Mouse (Mus musculus) midbrain, embryonic 13.5 days (tissue): ENCODE results near the gene Tma7. TPM values are rescaled to one million over a fixed set of nuclear protein-coding genes. Genes with fewer than 3 reads are reported as not detected.

Experiments used
- ATAC-seq: fragments of 200-750 bp; cut with Nextera tagmentation; 2 replicates; pipeline ENCODE4 v1.8.0; 2017; ENCODE audit warnings: mild to moderate bottlenecking, moderate TSS enrichment, moderate library complexity
- H3K27ac ChIP-seq: fragments of 300-500 bp; sonication (generic); 2 replicates; pipeline ENCODE4 v1.5.1; 2015; ENCODE audit warnings: inconsistent platforms, mild to moderate bottlenecking, moderate library complexity
- H3K27me3 ChIP-seq: fragments of 300-500 bp; sonication (generic); 2 replicates; pipeline ENCODE4 v1.6.1; 2015; ENCODE audit warnings: mild to moderate bottlenecking, inconsistent platforms
- H3K36me3 ChIP-seq: fragments of 300-500 bp; sonication (generic); 2 replicates; pipeline ENCODE4 v1.6.1; 2015; ENCODE audit warnings: mild to moderate bottlenecking, inconsistent platforms
- H3K4me1 ChIP-seq: fragments of 300-500 bp; sonication (generic); replicated peaks from 2 replicates; pipeline ENCODE4 v1.6.1; 2015; ENCODE audit warnings: inconsistent platforms
- H3K4me2 ChIP-seq: fragments of 300-500 bp; sonication (generic); replicated peaks from 2 replicates; pipeline ENCODE4 v1.6.1; 2015; ENCODE audit warnings: moderate library complexity, mild to moderate bottlenecking, inconsistent platforms
- H3K4me3 ChIP-seq: fragments of 300-500 bp; sonication (generic); replicated peaks from 2 replicates; pipeline ENCODE4 v1.5.1; 2015; ENCODE audit warnings: mild to moderate bottlenecking, inconsistent platforms
- H3K9ac ChIP-seq: fragments of 300-500 bp; sonication (generic); replicated peaks from 2 replicates; pipeline ENCODE4 v1.6.1; 2015; ENCODE audit warnings: mild to moderate bottlenecking, inconsistent platforms
- H3K9me3 ChIP-seq: fragments of 300-500 bp; sonication (generic); 2 replicates; pipeline ENCODE4 v1.6.1; 2016; ENCODE audit warnings: mild to moderate bottlenecking, inconsistent platforms
- WGBS: fragments of 180-500 bp; shearing (Covaris S2); methylation state at CpG from one replicate; pipeline ENCODE4 v1.1.7; 2015; 5-methylcytosine and 5-hydroxymethylcytosine counted together
- polyA plus RNA-seq: library from polyadenylated mRNA; unstranded; fragments of >200 nt; fragmentation: Nextera tagmentation; extraction: Ambion mirVana; gene quantifications from 2 replicates; pipeline ENCODE4 v1.2.1, GENCODE M21; 2015

The Tma7 gene
- polyA plus RNA-seq, result 724 and 757 TPM in 2 replicates

GRCm38 (mm10) chr9:109082124-109082800, at the start of gene Tma7, which contains the start of gene Ccdc51:
Tma7 (minus strand) TSS chr9:109082587.
Ccdc51 (plus strand) TSS chr9:109082493.
- Histone ChIP-seq H3K4me3 (peak within 1 kb of the TSS; percentile 82), H3K4me1 (peaks cover 28% of the 10 kb centered on the region), H3K27ac (peak within 1 kb of the TSS; percentile 67), H3K36me3 (peaks cover 27% of the 10 kb centered on the region), H3K4me2 (peak within 1 kb of the TSS; percentile 98), H3K27me3 (no peaks in the 10 kb centered on the region), H3K9ac (peak within 1 kb of the TSS; percentile 88), H3K9me3 (no peaks in the 10 kb centered on the region)
- ATAC-seq, result peak; percentile 98
- under 1% methylated on average over 37 of the region's 37 CpGs for WGBS

DNA sequence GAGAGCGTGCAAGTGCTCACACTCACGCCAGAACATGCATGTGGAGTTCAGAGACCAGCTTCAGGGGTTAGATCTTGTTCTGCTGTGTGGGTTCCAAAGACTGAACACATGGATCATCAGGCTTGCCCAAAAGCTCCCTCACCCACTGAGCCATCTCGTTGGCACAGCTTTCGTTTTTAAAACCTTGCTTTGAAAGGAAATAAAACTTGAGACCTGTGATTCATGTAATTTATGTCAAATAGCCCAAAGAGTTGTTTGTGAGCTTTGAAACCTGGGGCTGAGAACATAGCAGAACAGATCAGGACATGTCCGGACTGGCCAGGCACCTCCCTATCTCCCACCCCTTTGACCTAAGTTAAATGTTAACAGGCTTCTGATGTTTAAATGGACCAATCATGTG, 47.7 kb upstream of the Tma7 start:
- ATAC-seq, result no peak
- no peaks in the 10 kb centered on the region for H3K27me3 ChIP-seq
- H3K4me1 ChIP-seq, result no peaks in the 10 kb centered on the region
- no peak overlapping the region for H3K9ac ChIP-seq
- no peaks in the 10 kb centered on the region for H3K36me3 ChIP-seq
- H3K9me3 ChIP-seq, result no peaks in the 10 kb centered on the region
- 90% methylated on average over 5 of the region's 5 CpGs for WGBS
- H3K27ac ChIP-seq, result no peak overlapping the region
- no peak overlapping the region for H3K4me2 ChIP-seq
- no peak overlapping the region for H3K4me3 ChIP-seq

- WGBS, result 65% methylated on average over 3 of the region's 3 CpGs
- Histone ChIP-seq H3K27ac (no peak overlapping the region), H3K4me2 (no peak overlapping the region), H3K36me3 (no peaks in the 10 kb centered on the region), H3K4me3 (no peak overlapping the region), H3K9me3 (no peaks in the 10 kb centered on the region), H3K4me1 (no peaks in the 10 kb centered on the region), H3K27me3 (no peaks in the 10 kb centered on the region), H3K9ac (no peak overlapping the region)
- ATAC-seq, result no peak
Measured at GRCm38 (mm10) chr9:109128211-109128610, 45.8 kb upstream of the Tma7 start.

DNA sequence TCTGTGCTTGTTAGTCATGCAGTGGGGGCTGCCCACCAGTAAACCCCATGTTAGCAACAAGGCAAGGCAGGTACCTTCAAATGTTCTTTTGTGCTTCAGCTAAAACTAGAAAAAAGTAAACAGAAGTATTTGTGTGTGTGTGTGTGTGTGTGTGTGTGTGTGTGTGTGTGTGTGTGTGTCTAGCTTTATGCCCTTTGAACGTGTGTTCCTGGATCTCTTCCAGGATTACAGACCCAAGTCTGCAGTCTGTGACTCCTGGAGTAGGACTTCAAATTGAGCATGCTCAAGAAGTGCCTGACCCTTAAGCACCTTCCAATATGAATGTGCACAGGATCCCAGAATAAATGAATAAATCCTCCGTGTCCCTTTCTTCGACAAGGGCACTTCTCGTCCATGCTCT, 44.7 kb upstream of the Tma7 start:
- H3K4me1 ChIP-seq, result no peaks in the 10 kb centered on the region
- WGBS, result 81% methylated on average over 4 of the region's 4 CpGs
- no peaks in the 10 kb centered on the region for H3K27me3 ChIP-seq
- no peak overlapping the region for H3K4me3 ChIP-seq
- no peak overlapping the region for H3K4me2 ChIP-seq
- H3K27ac ChIP-seq, result no peak overlapping the region
- H3K36me3 ChIP-seq, result no peaks in the 10 kb centered on the region
- no peak for ATAC-seq
- H3K9me3 ChIP-seq, result no peaks in the 10 kb centered on the region
- H3K9ac ChIP-seq, result no peak overlapping the region

DNA sequence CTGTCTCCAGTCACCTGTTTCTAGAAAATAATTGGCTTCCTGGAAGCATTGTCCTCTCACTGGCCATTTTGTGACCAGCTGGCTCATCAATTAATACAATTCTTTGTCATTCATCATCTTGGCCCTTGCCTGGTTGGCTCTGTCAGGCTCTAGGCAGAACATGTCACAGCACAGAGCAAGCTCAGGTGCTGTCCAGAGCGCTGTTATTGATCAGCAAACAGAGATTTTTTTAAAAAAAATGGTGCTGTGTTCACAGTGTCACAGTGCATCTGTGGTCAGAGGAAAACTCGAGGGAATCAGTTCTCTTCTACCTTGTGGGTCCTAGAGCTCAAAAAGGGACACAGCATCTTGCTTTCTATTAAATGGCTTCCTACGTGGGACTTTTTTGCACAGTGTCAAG, 43.1 kb upstream of the Tma7 start:
- no peaks in the 10 kb centered on the region for H3K36me3 ChIP-seq
- H3K4me1 ChIP-seq, result no peaks in the 10 kb centered on the region
- no peak overlapping the region for H3K9ac ChIP-seq
- ATAC-seq, result no peak
- no peaks in the 10 kb centered on the region for H3K9me3 ChIP-seq
- H3K4me2 ChIP-seq, result no peak overlapping the region
- H3K27me3 ChIP-seq, result no peaks in the 10 kb centered on the region
- WGBS, result 75% methylated on average over 3 of the region's 3 CpGs
- no peak overlapping the region for H3K27ac ChIP-seq
- no peak overlapping the region for H3K4me3 ChIP-seq

GRCm38 (mm10) chr9:109125043-109125442, 42.7 kb upstream of the Tma7 start:
- Histone ChIP-seq H3K27ac (no peak overlapping the region), H3K27me3 (no peaks in the 10 kb centered on the region), H3K36me3 (no peaks in the 10 kb centered on the region; the same call in 1 of the 2 replicates), H3K9ac (no peak overlapping the region), H3K9me3 (no peaks in the 10 kb centered on the region), H3K4me3 (no peak overlapping the region), H3K4me1 (no peaks in the 10 kb centered on the region), H3K4me2 (no peak overlapping the region)
- 83% methylated on average over 2 of the region's 2 CpGs for WGBS
- ATAC-seq, result no peak

DNA sequence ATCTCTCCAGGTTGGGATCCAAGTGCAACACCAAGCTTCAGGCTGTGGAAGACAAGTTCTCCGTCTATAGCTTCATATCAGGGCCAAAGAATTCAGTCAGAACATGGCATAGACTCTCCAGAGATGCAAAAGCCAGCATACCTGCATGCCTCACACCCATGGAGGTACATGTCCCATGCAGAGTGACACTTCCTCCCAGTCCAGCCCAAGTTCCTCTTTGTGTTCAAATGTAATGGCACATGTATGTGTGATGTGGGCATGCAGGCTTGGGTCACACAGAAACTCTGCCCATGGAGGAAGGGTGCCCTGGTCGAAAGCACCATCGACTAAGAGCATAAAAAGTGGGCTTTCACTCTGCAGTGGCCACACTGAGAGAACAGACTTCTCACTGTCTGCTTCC, 41.8 kb upstream of the Tma7 start:
- H3K4me2 ChIP-seq, result no peak overlapping the region
- no peaks in the 10 kb centered on the region for H3K4me1 ChIP-seq
- peaks cover 9% of the 10 kb centered on the region for H3K36me3 ChIP-seq
- no peak overlapping the region for H3K4me3 ChIP-seq
- no peak overlapping the region for H3K9ac ChIP-seq
- WGBS, result 91% methylated on average over 3 of the region's 3 CpGs
- ATAC-seq, result no peak
- H3K27ac ChIP-seq, result no peak overlapping the region
- H3K27me3 ChIP-seq, result no peaks in the 10 kb centered on the region
- no peaks in the 10 kb centered on the region for H3K9me3 ChIP-seq

DNA sequence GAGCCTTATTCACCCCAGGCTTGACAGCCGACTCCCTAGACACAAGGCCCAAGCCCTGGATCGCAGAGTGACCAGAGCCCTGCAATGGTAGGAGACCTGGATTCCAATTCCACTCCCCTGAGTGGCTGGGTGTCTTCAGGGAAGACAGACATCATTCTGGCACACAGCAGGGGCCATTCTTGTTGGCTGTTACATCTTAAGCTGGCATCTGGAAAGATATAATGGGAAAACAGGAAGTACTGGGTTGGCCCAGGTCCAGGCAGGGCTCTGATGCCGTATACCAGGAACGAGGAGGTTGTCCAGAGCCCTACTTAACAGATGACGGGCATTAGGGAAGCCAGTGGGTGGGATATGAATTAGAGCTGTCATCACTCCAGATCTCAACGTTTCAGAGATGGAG, 40.9 kb upstream of the Tma7 start:
- Histone ChIP-seq H3K4me3 (no peak overlapping the region), H3K9ac (no peak overlapping the region), H3K9me3 (no peaks in the 10 kb centered on the region), H3K4me1 (no peaks in the 10 kb centered on the region), H3K36me3 (peaks cover 18% of the 10 kb centered on the region), H3K27me3 (no peaks in the 10 kb centered on the region), H3K27ac (no peak overlapping the region), H3K4me2 (no peak overlapping the region)
- no peak for ATAC-seq
- WGBS, result 68% methylated on average over 6 of the region's 6 CpGs

- peak; percentile 31 for ATAC-seq
- Histone ChIP-seq H3K4me3 (no peak overlapping the region), H3K9ac (no peak overlapping the region), H3K4me1 (no peaks in the 10 kb centered on the region), H3K27ac (no peak overlapping the region), H3K4me2 (no peak overlapping the region), H3K36me3 (peaks cover 24% of the 10 kb centered on the region), H3K9me3 (no peaks in the 10 kb centered on the region), H3K27me3 (no peaks in the 10 kb centered on the region)
- 43% methylated on average over 2 of the region's 2 CpGs for WGBS
Measured at GRCm38 (mm10) chr9:109122553-109123085, 40.2 kb upstream of the Tma7 start.

- Histone ChIP-seq H3K27ac (no peak overlapping the region), H3K4me3 (no peak overlapping the region), H3K27me3 (no peaks in the 10 kb centered on the region), H3K9me3 (no peaks in the 10 kb centered on the region), H3K4me2 (no peak overlapping the region), H3K4me1 (no peaks in the 10 kb centered on the region), H3K9ac (no peak overlapping the region), H3K36me3 (peaks cover 41% of the 10 kb centered on the region)
- WGBS, result 88% methylated on average over 6 of the region's 6 CpGs
- no peak for ATAC-seq
Measured at GRCm38 (mm10) chr9:109120956-109121355, 38.6 kb upstream of the Tma7 start.

GRCm38 (mm10) chr9:109119571-109119970, 37.2 kb upstream of the Tma7 start:
- Histone ChIP-seq H3K27ac (no peak overlapping the region), H3K4me2 (no peak overlapping the region), H3K9ac (no peak overlapping the region), H3K4me3 (no peak overlapping the region), H3K9me3 (no peaks in the 10 kb centered on the region), H3K27me3 (no peaks in the 10 kb centered on the region), H3K36me3 (peaks cover 55% of the 10 kb centered on the region), H3K4me1 (no peaks in the 10 kb centered on the region)
- no peak for ATAC-seq
- 91% methylated on average over 9 of the region's 9 CpGs for WGBS

DNA sequence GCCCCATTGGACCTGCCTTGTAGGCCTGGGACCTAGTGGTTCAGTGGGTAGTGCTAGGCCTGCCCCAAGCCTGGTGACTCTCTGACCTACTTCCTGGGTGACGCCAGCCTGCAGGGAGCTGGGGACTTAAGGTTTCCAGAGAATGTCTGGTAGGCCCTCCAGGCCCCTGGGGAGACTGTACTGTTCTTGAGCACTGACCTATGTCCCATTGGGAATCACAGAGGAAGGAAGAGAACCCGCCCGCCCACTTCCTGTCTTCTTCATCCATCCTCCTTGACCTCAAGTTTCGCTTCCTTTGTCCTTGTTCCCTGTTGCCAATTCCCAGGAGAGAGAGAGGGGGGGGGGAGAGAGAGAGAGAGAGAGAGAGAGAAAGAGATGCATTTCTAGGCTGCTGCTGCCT, 35.7 kb upstream of the Tma7 start:
- Histone ChIP-seq H3K27ac (no peak overlapping the region), H3K9ac (no peak overlapping the region), H3K36me3 (peaks cover 69% of the 10 kb centered on the region), H3K4me1 (no peaks in the 10 kb centered on the region), H3K4me2 (no peak overlapping the region), H3K27me3 (no peaks in the 10 kb centered on the region), H3K9me3 (no peaks in the 10 kb centered on the region), H3K4me3 (no peak overlapping the region)
- no peak for ATAC-seq
- 93% methylated on average over 4 of the region's 4 CpGs for WGBS

DNA sequence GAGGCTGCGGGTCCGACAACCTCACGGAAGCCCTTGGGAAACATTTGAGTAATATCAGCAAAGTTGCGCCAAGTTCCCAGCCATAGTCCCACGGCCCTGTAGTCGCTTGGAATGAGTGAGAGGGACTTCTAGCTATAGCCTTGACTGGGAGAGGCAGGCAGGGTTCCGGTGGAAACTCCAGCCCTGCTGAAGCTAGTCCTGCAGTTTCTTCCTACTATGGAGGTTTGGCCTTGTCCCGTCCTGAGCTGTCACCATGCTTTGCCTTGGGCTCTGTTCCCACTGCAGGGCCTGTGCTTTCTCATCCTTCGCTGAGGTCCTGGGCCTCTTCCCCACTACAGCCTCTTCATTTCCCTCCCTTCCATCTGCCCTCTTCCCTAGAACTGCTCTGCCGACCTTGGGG, 33.8 kb upstream of the Tma7 start:
- no peaks in the 10 kb centered on the region for H3K9me3 ChIP-seq
- H3K4me1 ChIP-seq, result no peaks in the 10 kb centered on the region
- H3K27me3 ChIP-seq, result no peaks in the 10 kb centered on the region
- WGBS, result 94% methylated on average over 10 of the region's 10 CpGs
- H3K4me3 ChIP-seq, result no peak overlapping the region
- H3K4me2 ChIP-seq, result no peak overlapping the region
- peaks cover 88% of the 10 kb centered on the region for H3K36me3 ChIP-seq
- H3K9ac ChIP-seq, result no peak overlapping the region
- no peak for ATAC-seq
- H3K27ac ChIP-seq, result no peak overlapping the region
